Mouse (Mus musculus): ENCODE results near the gene Irf9.

DNA sequence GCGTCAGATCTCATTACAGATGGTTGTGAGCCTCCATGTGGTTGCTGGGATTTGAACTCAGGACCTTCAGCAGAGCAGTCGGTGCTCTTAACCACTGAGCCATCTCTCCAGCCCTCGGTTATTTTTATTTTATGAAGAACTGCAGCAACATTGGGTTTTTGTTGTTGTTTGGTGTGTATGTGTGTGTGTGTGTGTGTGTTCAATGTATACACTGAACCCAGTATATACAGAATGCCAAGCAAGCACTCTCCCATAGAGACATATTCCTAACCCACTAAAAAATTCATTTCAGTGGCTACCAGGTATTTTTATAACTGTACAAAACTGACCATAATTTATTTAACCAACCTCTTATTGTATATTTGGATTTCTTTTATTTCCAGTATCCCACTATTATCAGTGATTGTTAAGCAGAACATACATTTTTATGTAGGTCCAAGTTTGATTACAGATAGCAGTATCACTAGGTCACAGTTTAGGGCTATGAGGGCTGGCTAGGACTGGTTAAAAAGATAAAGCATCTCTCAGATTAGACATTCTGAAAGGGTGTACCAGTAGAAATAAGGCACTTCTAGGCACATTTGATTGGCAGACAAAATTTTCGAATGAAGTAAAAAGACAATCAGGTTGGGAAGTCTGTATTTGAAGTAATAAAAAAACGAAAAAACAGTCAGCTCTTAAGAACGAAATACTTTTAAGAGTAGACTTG, 44.5 kb upstream of the Irf9 start:
- TF ChIP-seq ZC3H11A (IDR thresholded peaks at IDR 0.05; ENCODE audit: low read depth, low read length) (no peak), CHD2 (IDR thresholded peaks at IDR 0.05; ENCODE audit: low read length) (no peak), CTCF (IDR thresholded peaks at IDR 0.05 in 2 of 3, conservative IDR thresholded peaks at IDR 0.05 in 1 of 3; ENCODE audit: control insufficient read depth in 1 of 3, insufficient read depth in 1 of 3, low read depth in 2 of 3, low read length in 3 of 3, poor library complexity in 1 of 3, severe bottlenecking in 1 of 3) (no peak), POLR2A (IDR thresholded peaks at IDR 0.05; ENCODE audit: control insufficient read depth in 1 of 2, insufficient read depth in 1 of 2, low read depth in 1 of 2, low read length in 2 of 2, poor library complexity in 1 of 2) (no peak), EP300 (IDR thresholded peaks at IDR 0.05; ENCODE audit: low read depth in 1 of 2, low read length in 2 of 2) (peak; percentile 88 to 92), ETS1 (IDR thresholded peaks at IDR 0.05; ENCODE audit: low read depth, low read length) (peak; percentile 76), MYC (IDR thresholded peaks at IDR 0.05; ENCODE audit: low read depth, low read length) (no peak), USF1 (IDR thresholded peaks at IDR 0.05; ENCODE audit: low read depth, low read length) (no peak)

All from MEL (cell line).